Mouse (Mus musculus): ENCODE measurements around the gene Ticam1. TPM values are rescaled to one million over a fixed set of nuclear protein-coding genes. Genes with fewer than 3 reads are reported as not detected.

Gene Ticam1
- polyA plus RNA-seq, 1 experiment: not detected

GRCm38 (mm10) chr17:56303847-56304586 lies 27.4 kb upstream of the Ticam1 start:
- no peak overlapping the region for H3K27ac ChIP-seq (ENCODE audit: insufficient read depth, low read depth, low read length)
- peaks cover 9% of the 10 kb centered on the region for H3K4me1 ChIP-seq (ENCODE audit: control insufficient read depth, insufficient read depth, low read length)
- no peak for TF ChIP-seq POLR2A (IDR thresholded peaks at IDR 0.05; ENCODE audit: insufficient read depth, low read depth, low read length)
- no peak for TF ChIP-seq CTCF (IDR thresholded peaks at IDR 0.05; ENCODE audit: insufficient read depth, low read depth, low read length)
- peak overlapping the region; percentile 70 for H3K4me3 ChIP-seq (ENCODE audit: insufficient read depth, low read depth, low read length)
- under 1% methylated on average over 68 of the region's 68 CpGs for WGBS

DNA sequence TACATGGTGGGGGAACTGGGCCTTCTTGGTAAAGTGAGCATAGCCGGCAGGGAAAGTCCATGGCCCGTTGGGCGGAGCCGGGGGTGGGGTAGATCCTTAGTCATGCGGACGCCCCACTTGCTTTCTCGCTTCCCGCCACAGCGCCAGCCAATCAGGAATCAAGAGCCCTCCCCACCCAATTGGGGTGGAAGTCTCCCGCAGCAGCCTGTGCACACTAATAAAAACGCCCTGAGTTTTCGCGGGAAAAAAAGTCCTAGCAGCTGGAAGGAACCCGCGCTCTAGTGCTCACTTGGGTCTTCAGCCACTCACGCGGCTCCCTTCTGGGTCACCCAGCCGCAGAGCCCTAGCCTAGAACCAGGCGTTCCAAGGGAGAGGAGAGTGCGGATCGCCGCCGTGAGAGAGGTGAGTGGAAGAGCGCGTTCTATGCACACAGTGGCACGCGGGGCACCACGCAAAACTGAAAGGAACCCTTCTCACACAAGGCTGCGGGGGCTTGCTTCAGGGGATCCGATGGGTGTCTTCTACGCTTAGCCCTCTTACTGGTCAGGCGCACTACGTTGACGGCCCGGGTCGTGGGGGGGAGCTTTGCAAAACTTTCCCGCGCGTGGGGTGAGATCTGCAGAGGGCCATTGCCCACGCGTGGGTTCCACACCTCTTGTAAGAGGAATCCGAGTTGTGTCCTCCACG lies 26.7 kb upstream of the Ticam1 start, which contains the start of gene Uhrf1:
Uhrf1 (plus strand) TSS at position 162 of the 687 bp plus-strand sequence.
- H3K4me1 ChIP-seq (ENCODE audit: control insufficient read depth, insufficient read depth, low read length): peaks cover 9% of the 10 kb centered on the region
- peak within 1 kb of the TSS; percentile 70 for H3K4me3 ChIP-seq (ENCODE audit: insufficient read depth, low read depth, low read length)
- TF ChIP-seq POLR2A (IDR thresholded peaks at IDR 0.05; ENCODE audit: insufficient read depth, low read depth, low read length) (no peak), CTCF (IDR thresholded peaks at IDR 0.05; ENCODE audit: insufficient read depth, low read depth, low read length) (no peak)
- H3K27ac ChIP-seq (ENCODE audit: insufficient read depth, low read depth, low read length): no peak within 1 kb of the TSS
- WGBS: under 1% methylated on average over 43 of the region's 43 CpGs

DNA sequence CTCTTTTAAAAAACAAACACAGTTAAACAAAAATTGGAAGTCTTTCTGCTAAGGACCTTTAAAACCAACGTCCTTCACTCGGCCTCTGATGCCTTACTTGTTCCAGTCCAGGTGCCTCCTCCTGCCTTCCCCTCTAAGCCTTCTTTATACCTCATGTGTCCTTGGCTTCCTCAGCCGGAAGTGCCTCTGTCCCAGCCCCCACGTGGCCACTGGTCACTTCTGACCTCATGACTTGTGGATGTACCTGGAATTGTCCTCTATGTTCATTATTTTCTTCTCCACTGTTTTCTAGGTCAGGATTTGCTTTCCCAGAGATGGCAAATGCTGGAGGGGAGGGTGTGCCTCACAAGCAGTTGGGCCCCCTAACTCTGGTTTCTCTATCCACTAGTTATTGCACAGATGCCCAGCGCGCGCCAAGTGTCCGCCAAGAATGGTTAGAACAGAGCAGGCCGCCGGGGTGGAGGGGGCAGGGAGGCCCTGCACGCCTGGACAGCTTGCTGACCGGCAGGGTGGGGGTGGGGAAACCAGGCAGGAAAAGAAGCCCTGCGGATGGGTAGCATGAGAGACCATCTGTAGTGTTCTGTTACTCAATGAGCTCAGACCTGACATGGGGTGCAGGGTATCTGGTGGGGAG lies 25.9 kb upstream of the Ticam1 start:
- TF ChIP-seq POLR2A (IDR thresholded peaks at IDR 0.05; ENCODE audit: insufficient read depth, low read depth, low read length): no peak
- TF ChIP-seq CTCF (IDR thresholded peaks at IDR 0.05; ENCODE audit: insufficient read depth, low read depth, low read length): no peak
- Histone ChIP-seq H3K4me3 (ENCODE audit: insufficient read depth, low read depth, low read length) (no peak overlapping the region), H3K27ac (ENCODE audit: insufficient read depth, low read depth, low read length) (no peak overlapping the region), H3K4me1 (ENCODE audit: control insufficient read depth, insufficient read depth, low read length) (peaks cover 9% of the 10 kb centered on the region)
- 24% methylated on average over 13 of the region's 13 CpGs for WGBS

DNA sequence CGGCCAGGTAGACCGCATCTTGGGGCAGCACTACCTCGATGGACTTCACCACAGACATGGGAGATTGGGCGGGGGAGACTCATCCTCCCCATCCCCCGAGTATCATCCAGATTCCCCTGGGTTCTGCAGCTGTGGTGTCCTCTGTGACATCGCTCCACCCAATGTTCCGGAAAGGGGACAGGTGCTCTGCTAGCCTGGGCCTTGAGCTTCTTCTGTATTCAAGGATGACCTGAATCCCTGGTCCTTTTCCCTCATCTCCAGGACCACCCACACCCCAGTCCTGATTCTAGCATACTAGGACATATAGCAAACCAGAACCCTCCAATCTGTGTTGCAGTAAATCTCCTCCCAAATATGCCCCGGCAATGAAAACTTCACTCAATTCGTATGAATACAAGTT lies 23.6 kb upstream of the Ticam1 start, which contains the start of gene Arrdc5:
Arrdc5 (minus strand) TSS at position 101 of the 400 bp plus-strand sequence.
- no peak for TF ChIP-seq CTCF (IDR thresholded peaks at IDR 0.05; ENCODE audit: insufficient read depth, low read depth, low read length)
- no peak for TF ChIP-seq POLR2A (IDR thresholded peaks at IDR 0.05; ENCODE audit: insufficient read depth, low read depth, low read length)
- WGBS: 93% methylated on average over 9 of the region's 9 CpGs
- no peak within 1 kb of the TSS for H3K27ac ChIP-seq (ENCODE audit: insufficient read depth, low read depth, low read length)
- no peak within 1 kb of the TSS for H3K4me3 ChIP-seq (ENCODE audit: insufficient read depth, low read depth, low read length)
- H3K4me1 ChIP-seq (ENCODE audit: control insufficient read depth, insufficient read depth, low read length): peaks cover 9% of the 10 kb centered on the region

DNA sequence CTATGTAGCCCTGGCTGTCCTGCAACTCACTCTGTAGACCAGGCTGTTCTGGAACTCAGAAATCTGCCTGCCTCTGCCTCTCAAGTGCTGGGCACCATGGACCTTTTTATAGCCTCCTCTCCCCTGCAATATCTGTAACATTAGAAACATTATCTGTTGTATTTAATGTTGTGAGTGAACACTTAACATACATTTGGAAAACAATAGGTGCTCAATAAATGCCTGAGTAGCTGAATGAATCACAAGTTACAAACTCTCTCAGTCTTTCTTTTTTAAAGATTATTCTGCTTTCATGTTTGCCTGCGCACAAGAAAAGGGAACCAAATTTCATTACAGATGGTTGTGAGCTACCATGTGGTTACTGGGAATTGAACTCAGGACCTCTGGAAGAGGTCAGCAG lies 21.7 kb upstream of the Ticam1 start:
- no peak overlapping the region for H3K27ac ChIP-seq (ENCODE audit: insufficient read depth, low read depth, low read length)
- TF ChIP-seq CTCF (IDR thresholded peaks at IDR 0.05; ENCODE audit: insufficient read depth, low read depth, low read length): no peak
- no peak for TF ChIP-seq POLR2A (IDR thresholded peaks at IDR 0.05; ENCODE audit: insufficient read depth, low read depth, low read length)
- 97% methylated on average over 1 of the region's 1 CpGs for WGBS
- H3K4me1 ChIP-seq (ENCODE audit: control insufficient read depth, insufficient read depth, low read length): peaks cover 3% of the 10 kb centered on the region
- no peak overlapping the region for H3K4me3 ChIP-seq (ENCODE audit: insufficient read depth, low read depth, low read length)

DNA sequence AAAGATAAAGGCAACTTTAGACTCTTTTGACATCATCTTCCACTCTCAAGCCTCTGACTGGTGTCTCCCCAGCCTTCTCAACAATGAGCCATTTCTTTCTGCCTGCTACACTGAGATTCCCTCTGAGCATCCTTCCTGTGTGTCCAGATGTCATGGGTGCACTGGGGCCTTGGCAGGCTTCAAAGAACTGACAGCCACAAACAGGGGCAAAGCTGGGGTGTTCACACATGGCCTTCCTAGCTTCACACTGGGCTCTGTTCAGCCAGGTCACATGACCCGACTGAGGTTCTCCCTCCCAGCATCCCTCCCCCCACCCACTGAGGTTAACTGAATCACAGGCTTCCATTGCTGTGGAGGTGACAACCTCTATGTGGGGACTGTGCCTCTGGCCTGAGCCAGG lies 19.6 kb upstream of the Ticam1 start:
- H3K4me3 ChIP-seq (ENCODE audit: insufficient read depth, low read depth, low read length): no peak overlapping the region
- TF ChIP-seq POLR2A (IDR thresholded peaks at IDR 0.05; ENCODE audit: insufficient read depth, low read depth, low read length) (no peak), CTCF (IDR thresholded peaks at IDR 0.05; ENCODE audit: insufficient read depth, low read depth, low read length) (no peak)
- WGBS: 76% methylated on average over 1 of the region's 1 CpGs
- peaks cover 3% of the 10 kb centered on the region for H3K4me1 ChIP-seq (ENCODE audit: control insufficient read depth, insufficient read depth, low read length)
- no peak overlapping the region for H3K27ac ChIP-seq (ENCODE audit: insufficient read depth, low read depth, low read length)

DNA sequence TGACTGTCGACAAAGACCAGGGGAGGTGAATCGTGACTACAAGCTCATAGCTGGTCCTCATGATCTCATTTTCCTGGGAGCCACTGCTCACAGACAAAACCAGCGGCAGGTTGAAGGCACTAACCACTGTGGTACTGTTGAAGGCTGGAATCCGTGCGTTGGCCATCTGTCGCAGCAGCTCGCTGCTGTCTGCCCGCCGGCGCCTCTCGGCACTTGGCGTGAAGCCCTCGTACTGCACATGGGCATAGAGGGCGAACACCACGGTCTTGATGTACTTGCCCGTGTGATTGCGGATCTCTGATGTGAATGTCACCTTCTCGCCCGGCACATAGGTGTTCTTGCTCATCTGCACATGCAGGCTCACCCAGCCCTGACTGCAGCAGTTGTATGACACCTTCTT lies 17.7 kb upstream of the Ticam1 start:
- TF ChIP-seq POLR2A (IDR thresholded peaks at IDR 0.05; ENCODE audit: insufficient read depth, low read depth, low read length): no peak
- no peak for TF ChIP-seq CTCF (IDR thresholded peaks at IDR 0.05; ENCODE audit: insufficient read depth, low read depth, low read length)
- no peak overlapping the region for H3K27ac ChIP-seq (ENCODE audit: insufficient read depth, low read depth, low read length)
- H3K4me1 ChIP-seq (ENCODE audit: control insufficient read depth, insufficient read depth, low read length): peaks cover 14% of the 10 kb centered on the region
- WGBS: 86% methylated on average over 19 of the region's 19 CpGs
- H3K4me3 ChIP-seq (ENCODE audit: insufficient read depth, low read depth, low read length): no peak overlapping the region

DNA sequence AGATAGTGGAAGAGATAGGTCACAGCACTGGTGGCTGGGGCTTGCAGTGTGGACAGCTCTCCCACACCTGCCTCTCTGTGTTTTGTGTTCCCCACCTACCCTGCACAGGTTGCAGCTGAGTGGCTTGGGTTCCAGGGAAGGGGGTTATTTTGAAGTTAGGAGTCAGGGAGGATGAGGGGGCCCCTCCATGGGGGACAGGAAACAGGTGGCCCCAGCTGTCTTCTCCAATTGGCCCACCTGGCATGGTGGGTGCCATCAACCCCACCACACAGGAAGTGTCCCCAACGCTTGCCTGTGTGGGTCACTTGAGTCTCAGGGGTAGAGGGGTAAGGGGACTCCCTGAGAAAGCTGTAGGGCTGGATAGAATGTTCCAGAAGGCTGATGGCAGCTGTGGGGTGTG lies 16.7 kb upstream of the Ticam1 start:
- no peak overlapping the region for H3K4me3 ChIP-seq (ENCODE audit: insufficient read depth, low read depth, low read length)
- H3K27ac ChIP-seq (ENCODE audit: insufficient read depth, low read depth, low read length): no peak overlapping the region
- TF ChIP-seq POLR2A (IDR thresholded peaks at IDR 0.05; ENCODE audit: insufficient read depth, low read depth, low read length): no peak
- TF ChIP-seq CTCF (IDR thresholded peaks at IDR 0.05; ENCODE audit: insufficient read depth, low read depth, low read length): no peak
- peaks cover 15% of the 10 kb centered on the region for H3K4me1 ChIP-seq (ENCODE audit: control insufficient read depth, insufficient read depth, low read length)
- WGBS: 92% methylated on average over 1 of the region's 1 CpGs
